Mouse (Mus musculus) cerebellum, adult 2 months (tissue): ENCODE data around the gene Lrrc1.

Source experiments
- CTCF ChIP-seq: fragments of 200-500 bp; IDR thresholded peaks from 2 replicates; pipeline ENCODE4 v1.5.1; 2011; ENCODE audit warnings: low read depth, mild to moderate bottlenecking, control low read depth, low read length, moderate library complexity, borderline replicate concordance; ENCODE audit not compliant: insufficient read depth
- POLR2A ChIP-seq: fragments of 200-500 bp; IDR thresholded peaks from 2 replicates; pipeline ENCODE4 v1.6.1; 2011; ENCODE audit warnings: low read length, control low read depth, borderline replicate concordance; ENCODE audit not compliant: insufficient read depth

- TF ChIP-seq CTCF (no peak), POLR2A (no peak)
Measured at GRCm38 (mm10) chr9:77502171-77502547, 42.5 kb downstream of the Lrrc1 start.
